Mouse (Mus musculus) B cell, adult 62 days (primary cell): ENCODE measurements around the gene Unc50. TPM values are rescaled to one million over a fixed set of nuclear protein-coding genes. Genes with fewer than 3 reads are reported as not detected.

Source experiments
- total RNA-seq: library from RNA; stranded (reverse); gene quantifications from 4 replicates; pipeline ENCODE4 v1.2.4, GENCODE M21; 2023

The Unc50 gene
- 37.7 to 46.3 TPM (median 42.4 TPM) in 4 replicates for total RNA-seq

GRCm38 (mm10) chr1:37429366-37430296, at the start of gene Unc50, which contains the start of gene Coa5:
Gene Unc50, plus strand, starts transcription at chr1:37430139.
Gene Coa5, minus strand, starts transcription at chr1:37430103.

Other genes with a start within 250 kb of the Unc50 start
- gene Cnga3, start 215.7 kb upstream of the Unc50 start, total RNA-seq: not detected in 4 replicates
- gene Inpp4a, start 130.3 kb upstream of the Unc50 start, total RNA-seq: 28.8 to 32.3 TPM (median 30.6 TPM) in 4 replicates
- 36.3 to 36.8 TPM (median 36.6 TPM) in 4 replicates for gene Coa5, start within 50 bp of the Unc50 start, total RNA-seq
- gene Mgat4a, start 110.9 kb downstream of the Unc50 start, total RNA-seq: 63.0 to 75.9 TPM (median 68.1 TPM) in 4 replicates